Mouse (Mus musculus) liver, postnatal 0 days (tissue): ENCODE data around the gene Casp2. TPM values are rescaled to one million over a fixed set of nuclear protein-coding genes. Genes with fewer than 3 reads are reported as not detected.

ENCODE experiments used
- ATAC-seq: fragments of 200-750 bp; cut with Nextera tagmentation; 2 replicates; pipeline ENCODE4 v1.8.0; 2017; ENCODE audit warnings: mild to moderate bottlenecking, moderate library complexity
- DNase-seq: peaks from one replicate; pipeline ENCODE4 v3.0.0-alpha.2; 2016
- H3K27ac ChIP-seq: fragments of 300-500 bp; sonication (generic); 2 replicates; pipeline ENCODE4 v1.5.1; 2014; ENCODE audit warnings: antibody characterized with exemption, moderate library complexity, mild to moderate bottlenecking, low read depth
- H3K27me3 ChIP-seq: fragments of 300-500 bp; sonication (generic); 2 replicates; pipeline ENCODE4 v1.6.1; 2014; ENCODE audit warnings: low read length, control low read depth, mixed read lengths; ENCODE audit not compliant: insufficient read depth
- H3K36me3 ChIP-seq: fragments of 300-500 bp; sonication (generic); replicated peaks from 2 replicates; pipeline ENCODE4 v1.6.1; 2014; ENCODE audit warnings: mild to moderate bottlenecking, control low read depth, low read length, moderate library complexity, mixed read lengths; ENCODE audit not compliant: insufficient read depth
- H3K4me1 ChIP-seq: fragments of 300-500 bp; sonication (generic); 2 replicates; pipeline ENCODE4 v1.6.1; 2014; ENCODE audit warnings: antibody characterized with exemption, mild to moderate bottlenecking, control low read depth; ENCODE audit not compliant: insufficient read depth
- H3K4me2 ChIP-seq: fragments of 300-500 bp; sonication (generic); 2 replicates; pipeline ENCODE4 v1.6.1; 2014; ENCODE audit warnings: low read depth, mild to moderate bottlenecking, low read length, moderate library complexity, mixed read lengths
- H3K4me3 ChIP-seq: fragments of 300-500 bp; sonication (generic); 2 replicates; pipeline ENCODE4 v1.5.1; 2014; ENCODE audit warnings: low read depth, low read length
- H3K9ac ChIP-seq: fragments of 300-500 bp; sonication (generic); replicated peaks from 2 replicates; pipeline ENCODE4 v1.6.1; 2014; ENCODE audit warnings: mild to moderate bottlenecking, moderate library complexity
- H3K9me3 ChIP-seq: fragments of 300-500 bp; sonication (generic); 2 replicates; pipeline ENCODE4 v1.6.1; 2016; ENCODE audit warnings: mild to moderate bottlenecking, control low read depth, low read length, mixed read lengths
- CTCF ChIP-seq: sonication (generic); IDR thresholded peaks from 2 replicates; pipeline ENCODE4 v1.5.1; 2016; ENCODE audit warnings: antibody characterized with exemption, low read depth
- EP300 ChIP-seq: IDR thresholded peaks from 2 replicates; pipeline ENCODE4 v1.6.1; 2016; ENCODE audit warnings: antibody characterized with exemption, low read depth, mild to moderate bottlenecking
- WGBS: fragments of 180-500 bp; shearing (Covaris S2); extraction: QIAGEN DNeasy Blood & Tissue Kit; methylation state at CpG from one replicate; pipeline ENCODE4 v1.1.7; 2014; ENCODE audit not compliant: insufficient replicate concordance; 5-methylcytosine and 5-hydroxymethylcytosine counted together
- polyA plus RNA-seq: library from polyadenylated mRNA; unstranded; fragments of >200 nt; fragmentation: Nextera tagmentation; extraction: Ambion mirVana; gene quantifications from 2 replicates; pipeline ENCODE4 v1.2.1, GENCODE M21; 2015

Gene Casp2
- polyA plus RNA-seq, 1 experiment from 2014 or later: 11.1 TPM

DNA sequence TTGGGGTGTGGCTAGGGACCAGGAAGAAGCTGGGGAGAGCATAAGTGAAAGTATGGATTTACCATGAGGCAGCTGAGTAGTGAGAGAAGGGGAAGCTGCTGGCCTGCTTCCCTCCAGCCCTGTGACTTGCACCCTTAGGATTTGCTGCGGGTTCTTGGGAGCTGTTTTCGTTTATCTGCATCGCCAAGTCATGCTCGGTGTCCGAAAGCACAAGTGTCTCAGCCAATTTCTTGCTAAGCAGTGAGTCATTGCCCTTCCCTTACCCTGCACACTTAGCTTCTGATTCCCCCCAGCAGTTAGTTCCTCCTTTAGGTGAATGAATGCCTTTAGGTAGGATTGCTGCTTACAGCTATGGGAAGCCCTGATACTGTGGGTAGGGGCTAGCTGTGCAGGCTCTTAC is 34.6 kb downstream of the Casp2 start:
- ATAC-seq (0 out of 2 replicates have a peak, but pooled peaks have one; percentile 29), DNase-seq (no peak)
- Histone ChIP-seq H3K4me2 (no peak overlapping the region; the same call in 1 of the 2 replicates), H3K4me1 (no peaks in the 10 kb centered on the region), H3K9ac (no peak overlapping the region), H3K4me3 (no peak overlapping the region), H3K36me3 (no peaks in the 10 kb centered on the region), H3K9me3 (no peaks in the 10 kb centered on the region), H3K27ac (no peak overlapping the region), H3K27me3 (no peaks in the 10 kb centered on the region)
- 34% methylated on average over 5 of the region's 5 CpGs for WGBS
- TF ChIP-seq CTCF: no peak
- no peak for TF ChIP-seq EP300

DNA sequence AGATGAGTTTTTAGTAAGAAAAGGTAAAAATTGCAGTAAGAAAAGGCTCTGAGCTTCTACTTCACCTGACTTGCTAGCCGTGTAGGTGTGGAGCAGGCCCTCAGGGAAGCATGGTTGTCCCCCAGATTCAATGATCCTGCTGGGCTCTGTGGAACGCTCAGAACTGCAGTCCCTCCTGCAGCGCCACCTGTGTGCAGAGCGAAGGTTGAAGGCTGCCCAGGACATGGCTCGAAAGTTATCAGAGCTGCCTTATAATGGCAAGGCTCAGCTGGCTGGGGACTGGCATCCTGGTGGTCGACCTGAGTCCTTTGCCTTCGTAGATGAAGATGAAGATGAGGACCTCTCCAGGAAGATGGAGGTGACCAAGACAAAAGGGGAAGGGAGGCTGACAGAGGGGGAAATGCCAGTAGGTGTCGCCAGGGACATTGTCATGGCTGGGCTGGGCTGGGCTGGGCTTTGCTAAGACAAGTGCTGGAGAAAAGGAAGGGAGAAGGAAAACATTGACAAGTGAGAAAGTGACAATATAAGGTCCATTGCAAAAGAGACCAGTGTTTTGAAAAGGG is 45.1 kb downstream of the Casp2 start:
- Histone ChIP-seq H3K9me3 (no peaks in the 10 kb centered on the region), H3K4me3 (no peak overlapping the region), H3K4me2 (no peak overlapping the region), H3K27me3 (no peaks in the 10 kb centered on the region), H3K4me1 (no peaks in the 10 kb centered on the region), H3K36me3 (no peaks in the 10 kb centered on the region), H3K27ac (no peak overlapping the region), H3K9ac (no peak overlapping the region)
- DNase-seq (no peak), ATAC-seq (no peak)
- TF ChIP-seq EP300 (no peak), CTCF (peak; percentile 47)
- WGBS: 37% methylated on average over 8 of the region's 8 CpGs

DNA sequence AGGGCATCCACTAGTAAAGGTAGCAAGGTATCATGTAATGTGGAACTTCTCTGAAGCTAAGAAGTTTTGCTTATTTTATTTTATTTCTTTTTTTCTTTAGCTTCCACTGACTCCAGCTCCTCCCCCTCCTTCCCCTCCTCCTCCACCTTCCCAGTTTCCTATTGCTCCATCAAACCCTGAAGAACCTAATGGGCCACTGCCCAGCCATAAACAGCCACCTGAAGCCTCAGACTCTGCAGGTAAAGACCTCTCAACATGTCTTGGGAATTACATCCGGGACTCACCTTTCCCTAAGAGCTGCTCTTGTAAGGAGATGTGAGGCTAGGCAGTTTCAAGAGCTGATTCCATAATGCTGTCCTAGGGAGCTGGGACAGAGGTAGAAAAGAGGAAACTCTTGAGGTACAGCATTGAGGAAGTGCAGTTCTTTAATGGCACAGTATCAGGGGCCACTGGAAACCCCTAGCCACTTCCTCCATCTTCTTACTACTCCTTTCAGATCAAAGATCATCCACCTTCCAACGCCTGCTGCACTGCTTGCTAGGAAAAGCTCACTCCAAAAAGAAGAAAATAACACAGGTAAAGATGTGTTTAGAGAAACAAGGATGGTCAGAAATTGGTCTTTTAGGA is 45.8 kb downstream of the Casp2 start:
- Histone ChIP-seq H3K36me3 (no peaks in the 10 kb centered on the region), H3K4me3 (no peak overlapping the region), H3K9ac (no peak overlapping the region), H3K4me1 (no peaks in the 10 kb centered on the region), H3K27me3 (no peaks in the 10 kb centered on the region), H3K4me2 (no peak overlapping the region), H3K9me3 (no peaks in the 10 kb centered on the region), H3K27ac (no peak overlapping the region)
- 56% methylated on average over 2 of the region's 2 CpGs for WGBS
- DNase-seq (no peak), ATAC-seq (no peak)
- TF ChIP-seq EP300 (no peak), CTCF (no peak)

DNA sequence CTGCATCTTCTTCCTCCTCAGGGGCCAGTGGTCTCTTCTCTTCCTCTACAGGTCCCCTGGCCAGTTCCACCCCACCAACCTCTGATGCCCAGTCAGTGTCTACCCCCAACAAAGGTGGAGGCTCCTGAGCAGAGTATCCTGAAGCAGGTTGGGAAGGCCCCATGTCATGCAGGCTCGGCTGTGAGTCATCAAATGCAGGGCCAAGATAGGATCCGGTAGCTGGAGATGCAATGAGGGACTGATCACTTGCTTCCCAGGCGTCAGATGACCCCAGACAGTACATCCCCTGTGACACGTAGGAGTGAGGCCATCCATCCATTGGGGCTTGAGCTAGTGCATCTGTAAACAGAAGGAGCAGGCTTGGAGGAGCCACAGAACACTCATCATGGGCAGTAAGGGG is 53.5 kb downstream of the Casp2 start:
- DNase-seq (no peak), ATAC-seq (no peak)
- Histone ChIP-seq H3K9ac (no peak overlapping the region), H3K4me3 (no peak overlapping the region), H3K4me1 (no peaks in the 10 kb centered on the region), H3K9me3 (no peaks in the 10 kb centered on the region), H3K36me3 (no peaks in the 10 kb centered on the region), H3K27ac (no peak overlapping the region), H3K4me2 (no peak overlapping the region), H3K27me3 (peaks cover 25% of the 10 kb centered on the region)
- TF ChIP-seq CTCF: no peak
- no peak for TF ChIP-seq EP300
- WGBS: 71% methylated on average over 4 of the region's 4 CpGs

DNA sequence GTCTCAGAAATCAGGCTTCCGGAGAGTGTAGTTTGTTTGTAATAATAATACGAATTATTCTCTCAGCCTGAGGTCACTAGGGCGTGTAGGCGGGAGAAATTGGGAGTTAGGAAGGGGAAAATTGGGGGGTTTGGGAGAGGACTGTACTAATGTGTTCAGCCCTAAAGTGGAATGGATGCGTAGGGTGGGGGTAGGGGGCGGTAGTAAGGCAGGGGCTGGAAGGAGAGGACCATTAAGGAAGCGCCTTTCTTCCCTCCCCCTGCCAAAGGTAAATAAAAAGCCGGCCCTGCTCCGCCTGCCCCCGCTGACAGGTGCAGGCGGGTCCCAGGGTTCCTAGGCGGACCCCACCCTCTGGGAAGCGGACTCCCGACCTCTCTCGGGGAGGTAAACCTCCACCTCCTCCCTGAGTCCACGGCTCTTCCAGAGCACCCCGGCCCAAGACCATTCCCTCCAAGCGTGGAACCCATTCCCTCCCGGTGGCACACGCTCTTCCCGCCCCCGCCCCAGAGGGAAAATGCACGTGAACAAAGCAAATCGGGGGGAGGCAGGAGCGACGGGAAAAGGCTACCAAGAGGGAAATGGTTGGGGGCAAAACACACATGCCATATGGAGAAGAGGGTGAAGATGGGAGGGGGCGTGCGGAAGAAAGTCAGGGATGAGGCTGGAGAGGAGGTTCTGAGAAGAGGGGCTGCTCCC is 58.7 kb downstream of the Casp2 start:
- ATAC-seq (no peak), DNase-seq (no peak)
- Histone ChIP-seq H3K9ac (no peak overlapping the region), H3K27ac (no peak overlapping the region), H3K36me3 (no peaks in the 10 kb centered on the region), H3K27me3 (peaks cover 49% of the 10 kb centered on the region), H3K4me3 (peak overlapping the region; percentile 41; the same call in 1 of the 2 replicates), H3K4me2 (peak overlapping the region; percentile 74; the same call in 1 of the 2 replicates), H3K4me1 (peaks cover 8% of the 10 kb centered on the region), H3K9me3 (no peaks in the 10 kb centered on the region)
- TF ChIP-seq EP300 (no peak), CTCF (no peak)
- 3% methylated on average over 28 of the region's 28 CpGs for WGBS

DNA sequence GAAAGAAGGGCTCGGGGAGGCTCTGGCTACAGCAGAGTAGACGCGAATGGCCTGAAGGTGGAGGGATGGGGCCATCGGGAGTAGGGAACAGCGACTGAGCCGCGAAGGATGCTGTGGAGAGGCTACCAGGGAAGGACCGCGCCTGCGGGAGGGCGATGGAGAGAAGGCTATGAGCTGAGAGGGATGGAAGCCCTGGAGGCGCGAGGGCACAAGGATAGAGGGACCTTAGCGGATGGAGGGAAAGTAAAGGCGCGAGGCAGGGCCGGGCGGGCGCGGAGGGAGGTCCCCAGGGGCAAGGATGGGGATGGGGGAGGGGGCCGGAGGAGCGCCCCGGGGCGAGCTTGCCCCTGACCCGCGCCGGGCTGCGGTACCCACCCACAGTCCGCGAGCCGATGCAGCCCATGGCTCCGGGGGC is 59.3 kb downstream of the Casp2 start:
- peaks cover 8% of the 10 kb centered on the region for H3K4me1 ChIP-seq
- H3K4me2 ChIP-seq: peak overlapping the region; percentile 74
- no peaks in the 10 kb centered on the region for H3K36me3 ChIP-seq
- H3K9me3 ChIP-seq: no peaks in the 10 kb centered on the region
- H3K27me3 ChIP-seq: peaks cover 49% of the 10 kb centered on the region
- no peak for TF ChIP-seq CTCF
- no peak for TF ChIP-seq EP300
- H3K27ac ChIP-seq: no peak overlapping the region
- H3K9ac ChIP-seq: no peak overlapping the region
- peak overlapping the region; percentile 41 for H3K4me3 ChIP-seq
- ATAC-seq (0 out of 2 replicates have a peak, but pooled peaks have one; percentile 10), DNase-seq (no peak)
- 2% methylated on average over 21 of the region's 32 CpGs for WGBS
